Mouse (Mus musculus) ES-Bruce4 (cell line): ENCODE results near the gene Rraga.

Experiments
- CTCF ChIP-seq: IDR thresholded peaks from one replicate; pipeline ENCODE4 v1.8.1; 2011; ENCODE audit warnings: low read depth, low read length
- EP300 ChIP-seq: IDR thresholded peaks from 2 replicates; pipeline ENCODE4 v1.6.1; 2011; ENCODE audit warnings: low read depth, low read length; ENCODE audit not compliant: insufficient read depth
- POLR2A ChIP-seq: IDR thresholded peaks from one replicate; pipeline ENCODE4 v1.8.1; 2011; ENCODE audit warnings: low read length; ENCODE audit not compliant: insufficient read depth

DNA sequence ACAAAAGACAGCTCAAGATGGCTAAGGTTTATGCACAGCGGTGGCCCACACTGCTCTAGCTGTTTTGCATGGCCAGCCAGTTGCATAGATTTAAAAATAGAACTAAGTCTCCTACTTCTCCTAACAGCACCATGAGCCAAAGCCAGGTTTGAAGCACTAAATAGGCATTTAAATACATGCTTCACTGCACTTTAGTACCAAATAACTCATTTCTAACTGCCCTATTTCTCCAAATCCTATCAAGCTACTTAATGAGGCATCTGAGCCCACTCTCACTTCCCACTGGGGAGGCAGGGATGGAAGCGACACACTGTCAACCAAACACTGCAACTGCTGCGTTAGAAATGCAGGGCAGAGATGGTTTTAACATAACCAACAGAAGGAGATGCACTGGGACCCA is 31.5 kb upstream of the Rraga start:
- TF ChIP-seq CTCF (no peak), EP300 (no peak), POLR2A (no peak)
